Mouse (Mus musculus) lung, adult 2 months (tissue): ENCODE results near the gene Map6.

Source experiments
- CTCF ChIP-seq: fragments of 200-500 bp; IDR thresholded peaks from 2 replicates; pipeline ENCODE4 v1.5.1; 2011; ENCODE audit warnings: mild to moderate bottlenecking, low read length, control low read depth; ENCODE audit not compliant: insufficient read depth
- POLR2A ChIP-seq: fragments of 200-500 bp; IDR thresholded peaks from 2 replicates; pipeline ENCODE4 v1.6.1; 2011; ENCODE audit warnings: low read depth, mild to moderate bottlenecking, control low read depth, low read length, borderline replicate concordance; ENCODE audit errors: extremely low read depth

GRCm38 (mm10) chr7:99362137-99362536 is 94.9 kb downstream of the Map6 start:
- TF ChIP-seq POLR2A (no peak), CTCF (no peak)
